Mouse (Mus musculus): ENCODE data around the gene Pgpep1. TPM values are rescaled to one million over a fixed set of nuclear protein-coding genes. Genes with fewer than 3 reads are reported as not detected.

The Pgpep1 gene
- 57.5 and 60.7 TPM in 2 replicates for polyA plus RNA-seq (2015; fragmentation: Nextera tagmentation; extraction: Ambion mirVana)

DNA sequence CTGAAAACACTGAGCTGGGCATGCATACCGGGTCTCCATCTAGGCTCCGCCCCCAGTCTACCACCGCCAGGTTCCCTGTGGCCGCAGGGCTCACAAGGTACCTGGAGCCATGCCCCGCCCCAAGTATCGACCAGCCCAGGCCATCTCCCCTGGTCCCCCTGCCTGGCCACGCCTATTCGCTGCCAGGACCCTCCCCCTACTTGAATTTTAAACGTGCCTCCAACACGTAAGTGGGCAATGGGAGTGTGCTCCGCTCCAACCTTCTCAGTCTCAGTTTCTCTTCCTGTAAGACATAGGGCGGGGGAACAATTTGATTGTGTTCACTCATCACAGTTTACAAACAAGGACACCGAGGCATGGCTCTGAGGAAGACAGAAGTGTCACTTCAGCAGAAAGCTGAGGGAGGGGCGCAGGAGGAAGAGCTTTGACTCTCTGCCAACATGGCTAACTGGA is at the start of gene Pgpep1:
Pgpep1 (minus strand) TSS at position 116 of the 453 bp plus-strand sequence.
- ATAC-seq (ENCODE audit: insufficient number of reproducible peaks, low FRiP score, low TSS enrichment, low read depth) = peak; percentile 15; the same call in 1 of the 2 replicates
- H3K27ac ChIP-seq = peak within 1 kb of the TSS; percentile 85
- no peaks in the 10 kb centered on the region for H3K9me3 ChIP-seq
- peak within 1 kb of the TSS; percentile 73 for H3K4me3 ChIP-seq
- H3K4me2 ChIP-seq = peak within 1 kb of the TSS; percentile 92
- H3K4me1 ChIP-seq = peaks cover 26% of the 10 kb centered on the region
- peak within 1 kb of the TSS; percentile 74 for H3K9ac ChIP-seq
- H3K27me3 ChIP-seq = no peaks in the 10 kb centered on the region
- H3K36me3 ChIP-seq = peaks cover 16% of the 10 kb centered on the region
- 3% methylated on average over 14 of the region's 14 CpGs for WGBS

DNA sequence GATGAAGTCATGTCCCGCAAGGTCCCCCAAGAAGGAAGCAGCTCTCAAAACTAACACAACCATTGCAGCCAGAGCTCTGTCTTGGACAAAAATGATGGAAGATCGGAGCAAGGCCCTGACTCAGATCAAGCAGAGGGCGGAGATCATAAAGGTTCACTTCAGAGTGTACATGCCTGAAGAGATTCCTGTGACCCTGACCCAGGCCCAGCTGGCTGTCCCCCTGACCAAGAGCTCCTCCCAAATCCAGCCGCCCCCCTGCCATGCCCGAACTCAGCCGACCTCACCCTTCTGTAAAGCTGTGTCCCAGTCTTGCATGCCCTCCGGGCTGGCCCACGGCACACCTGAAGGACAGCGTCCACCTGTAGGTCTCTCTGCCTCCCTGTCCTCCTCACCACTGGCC is 49.6 kb upstream of the Pgpep1 start:
- no peaks in the 10 kb centered on the region for H3K9me3 ChIP-seq
- no peak overlapping the region for H3K4me3 ChIP-seq
- no peak for ATAC-seq (ENCODE audit: insufficient number of reproducible peaks, low FRiP score, low TSS enrichment, low read depth)
- H3K9ac ChIP-seq = no peak overlapping the region
- H3K36me3 ChIP-seq = no peaks in the 10 kb centered on the region
- H3K27me3 ChIP-seq = no peaks in the 10 kb centered on the region
- no peaks in the 10 kb centered on the region for H3K4me1 ChIP-seq
- H3K27ac ChIP-seq = no peak overlapping the region
- 93% methylated on average over 9 of the region's 9 CpGs for WGBS
- H3K4me2 ChIP-seq = no peak overlapping the region

DNA sequence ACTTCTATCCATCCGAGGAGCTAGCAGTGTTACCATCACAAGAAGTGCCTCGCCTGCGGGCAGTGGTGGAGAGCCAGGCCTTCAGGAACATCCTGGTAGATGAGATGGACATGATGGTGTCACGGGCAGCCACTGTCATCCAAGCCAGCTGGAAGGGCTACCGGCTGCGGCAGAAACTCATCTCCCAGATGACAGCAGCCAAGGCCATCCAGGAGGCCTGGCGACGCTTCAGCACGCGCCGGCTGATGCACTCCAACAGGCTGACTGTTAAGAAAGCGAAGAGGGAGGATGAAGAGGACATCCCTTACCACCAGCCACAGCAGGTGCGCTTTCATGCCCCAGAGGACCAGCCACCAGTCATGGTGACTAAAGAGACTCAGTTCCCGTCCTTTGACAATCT is 48.1 kb upstream of the Pgpep1 start:
- no peaks in the 10 kb centered on the region; the same call in 1 of the 2 replicates for H3K4me1 ChIP-seq
- no peak for ATAC-seq (ENCODE audit: insufficient number of reproducible peaks, low FRiP score, low TSS enrichment, low read depth)
- no peak overlapping the region for H3K9ac ChIP-seq
- H3K9me3 ChIP-seq = no peaks in the 10 kb centered on the region
- 88% methylated on average over 14 of the region's 14 CpGs for WGBS
- no peak overlapping the region for H3K4me2 ChIP-seq
- no peak overlapping the region for H3K27ac ChIP-seq
- no peaks in the 10 kb centered on the region for H3K27me3 ChIP-seq
- H3K36me3 ChIP-seq = no peaks in the 10 kb centered on the region
- no peak overlapping the region for H3K4me3 ChIP-seq

DNA sequence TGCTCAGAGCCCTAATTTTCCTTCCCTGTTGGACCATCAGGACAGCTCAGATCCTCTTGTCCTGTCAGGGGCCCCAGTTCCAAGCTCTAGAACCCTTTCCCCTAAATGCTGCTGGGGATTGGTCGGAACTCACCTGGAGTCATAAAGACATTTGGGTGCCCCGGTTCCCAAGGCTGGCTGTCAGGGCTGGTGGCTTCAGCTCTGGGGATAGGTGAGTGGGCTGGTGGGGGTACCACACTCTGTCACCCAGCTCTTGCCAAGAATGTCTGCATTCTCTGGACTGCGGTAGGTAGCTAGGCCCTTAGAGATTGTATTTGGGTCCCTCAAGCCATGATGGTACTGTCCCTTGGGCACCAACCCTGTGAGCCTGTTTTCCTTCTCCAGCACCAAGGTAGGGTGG is 43.1 kb upstream of the Pgpep1 start, which contains the start of gene Iqcn:
Iqcn (plus strand) TSS at position 171 of the 400 bp plus-strand sequence.
- WGBS = 89% methylated on average over 3 of the region's 3 CpGs
- Histone ChIP-seq H3K36me3 (0 out of 2 replicates have a peak, but pooled peaks cover 5% of the 10 kb centered on the region), H3K4me1 (peaks cover 19% of the 10 kb centered on the region), H3K27me3 (no peaks in the 10 kb centered on the region), H3K27ac (peak within 1 kb of the TSS; percentile 57), H3K4me2 (peak within 1 kb of the TSS; percentile 53), H3K9me3 (no peaks in the 10 kb centered on the region), H3K4me3 (no peak within 1 kb of the TSS; the same call in 1 of the 2 replicates), H3K9ac (no peak within 1 kb of the TSS)
- ATAC-seq (ENCODE audit: insufficient number of reproducible peaks, low FRiP score, low TSS enrichment, low read depth) = no peak

DNA sequence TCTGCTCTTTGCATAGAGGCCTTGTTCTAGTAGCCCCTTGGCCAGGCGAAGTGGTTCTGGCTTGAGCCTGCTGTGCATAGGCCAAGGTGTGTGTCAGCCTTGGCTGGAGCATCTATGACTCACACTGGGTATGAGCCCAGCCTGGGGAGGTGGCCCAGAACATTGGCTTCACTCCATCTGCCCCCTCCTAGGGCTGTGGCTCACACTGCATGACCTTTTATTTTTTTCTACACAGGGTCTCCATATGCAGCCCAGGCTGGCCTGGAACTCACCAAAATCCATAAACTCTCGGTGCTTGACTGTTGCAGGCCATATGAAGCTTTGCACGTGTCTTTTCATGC is 42.6 kb upstream of the Pgpep1 start:
- H3K4me2 ChIP-seq = no peak overlapping the region
- peaks cover 23% of the 10 kb centered on the region for H3K4me1 ChIP-seq
- 0 out of 2 replicates have a peak, but pooled peaks cover 5% of the 10 kb centered on the region for H3K36me3 ChIP-seq
- no peaks in the 10 kb centered on the region for H3K9me3 ChIP-seq
- ATAC-seq (ENCODE audit: insufficient number of reproducible peaks, low FRiP score, low TSS enrichment, low read depth) = no peak
- peak overlapping the region; percentile 57 for H3K27ac ChIP-seq
- H3K4me3 ChIP-seq = no peak overlapping the region
- 77% methylated on average over 3 of the region's 3 CpGs for WGBS
- no peak overlapping the region for H3K9ac ChIP-seq
- H3K27me3 ChIP-seq = no peaks in the 10 kb centered on the region

GRCm38 (mm10) chr8:70701982-70702841 is 42.0 kb upstream of the Pgpep1 start:
- peak overlapping the region; percentile 71 for H3K4me3 ChIP-seq
- H3K4me2 ChIP-seq = peak overlapping the region; percentile 53
- peaks cover 29% of the 10 kb centered on the region for H3K4me1 ChIP-seq
- WGBS = 77% methylated on average over 2 of the region's 2 CpGs
- no peak overlapping the region for H3K9ac ChIP-seq
- H3K27ac ChIP-seq = peak overlapping the region; percentile 57
- H3K9me3 ChIP-seq = no peaks in the 10 kb centered on the region
- ATAC-seq (ENCODE audit: insufficient number of reproducible peaks, low FRiP score, low TSS enrichment, low read depth) = no peak
- H3K27me3 ChIP-seq = no peaks in the 10 kb centered on the region
- H3K36me3 ChIP-seq = 0 out of 2 replicates have a peak, but pooled peaks cover 5% of the 10 kb centered on the region

- no peak for ATAC-seq (ENCODE audit: insufficient number of reproducible peaks, low FRiP score, low TSS enrichment, low read depth)
- Histone ChIP-seq H3K9ac (0 out of 2 replicates have a peak overlapping the region, but pooled peaks have one; percentile 21), H3K4me3 (peak overlapping the region; percentile 71), H3K4me2 (peak overlapping the region; percentile 53), H3K36me3 (0 out of 2 replicates have a peak, but pooled peaks cover 5% of the 10 kb centered on the region), H3K4me1 (peaks cover 38% of the 10 kb centered on the region), H3K9me3 (no peaks in the 10 kb centered on the region), H3K27ac (peak overlapping the region; percentile 98), H3K27me3 (no peaks in the 10 kb centered on the region)
- 54% methylated on average over 10 of the region's 10 CpGs for WGBS
Measured at GRCm38 (mm10) chr8:70701048-70701981, 41.1 kb upstream of the Pgpep1 start.

DNA sequence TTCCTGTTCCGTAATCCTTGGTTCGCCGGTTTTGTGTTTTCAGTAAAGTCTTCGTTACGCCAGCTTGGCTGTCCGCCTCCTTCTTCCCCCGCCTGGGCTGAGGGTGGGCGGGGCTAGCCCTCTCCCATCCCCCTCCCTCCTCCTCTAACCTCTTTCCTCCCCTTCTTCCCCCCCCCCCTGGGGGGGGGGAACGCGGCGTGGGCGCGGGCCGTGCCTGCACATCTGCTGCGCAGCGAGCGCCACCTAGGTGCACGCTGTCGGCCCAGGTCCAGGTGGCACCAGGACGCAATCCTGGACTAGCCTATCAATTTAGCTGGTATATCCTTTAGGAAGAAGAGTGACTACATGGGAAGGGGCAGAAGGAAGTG is 40.4 kb upstream of the Pgpep1 start:
- H3K27ac ChIP-seq = peak overlapping the region; percentile 98
- 0 out of 2 replicates have a peak, but pooled peaks cover 5% of the 10 kb centered on the region for H3K36me3 ChIP-seq
- H3K4me3 ChIP-seq = peak overlapping the region; percentile 71
- H3K4me2 ChIP-seq = peak overlapping the region; percentile 53
- H3K9me3 ChIP-seq = no peaks in the 10 kb centered on the region
- 0 out of 2 replicates have a peak overlapping the region, but pooled peaks have one; percentile 21 for H3K9ac ChIP-seq
- no peaks in the 10 kb centered on the region for H3K27me3 ChIP-seq
- ATAC-seq (ENCODE audit: insufficient number of reproducible peaks, low FRiP score, low TSS enrichment, low read depth) = no peak
- peaks cover 46% of the 10 kb centered on the region for H3K4me1 ChIP-seq
- 0% methylated on average over 17 of the region's 20 CpGs for WGBS

DNA sequence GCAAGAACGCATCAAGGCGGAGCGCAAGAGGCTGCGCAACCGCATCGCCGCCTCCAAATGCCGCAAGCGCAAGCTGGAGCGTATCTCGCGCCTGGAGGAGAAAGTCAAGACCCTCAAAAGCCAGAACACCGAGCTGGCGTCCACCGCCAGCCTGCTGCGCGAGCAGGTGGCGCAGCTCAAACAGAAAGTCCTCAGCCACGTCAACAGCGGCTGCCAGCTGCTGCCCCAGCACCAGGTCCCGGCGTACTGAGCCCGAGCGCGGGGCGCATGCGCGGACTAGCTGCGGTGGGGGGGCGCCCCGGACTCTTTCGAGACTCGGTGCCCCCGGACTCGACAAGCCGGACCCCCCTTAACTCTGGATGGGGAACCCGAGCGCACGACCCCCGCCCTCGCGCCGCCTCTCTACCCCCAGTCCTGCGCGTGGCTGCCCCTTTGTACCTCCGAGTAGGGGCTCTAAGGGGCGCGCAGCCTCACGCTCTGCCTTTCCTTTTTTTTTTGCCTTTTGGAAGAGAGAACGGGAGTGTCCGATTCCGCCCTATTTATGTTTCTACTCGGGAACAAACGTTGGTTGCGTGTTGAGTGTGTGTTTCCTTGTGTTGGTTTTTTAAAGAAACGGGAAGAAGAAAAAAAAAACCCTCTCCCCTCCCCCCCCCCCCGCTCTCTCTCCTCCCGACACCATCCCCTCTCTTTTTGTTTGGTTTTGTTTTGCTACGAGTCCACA is 39.8 kb upstream of the Pgpep1 start:
- under 1% methylated on average over 58 of the region's 59 CpGs for WGBS
- H3K4me2 ChIP-seq = peak overlapping the region; percentile 53
- H3K4me1 ChIP-seq = peaks cover 52% of the 10 kb centered on the region
- H3K27me3 ChIP-seq = no peaks in the 10 kb centered on the region
- peak overlapping the region; percentile 71 for H3K4me3 ChIP-seq
- H3K27ac ChIP-seq = peak overlapping the region; percentile 98
- ATAC-seq (ENCODE audit: insufficient number of reproducible peaks, low FRiP score, low TSS enrichment, low read depth) = no peak
- peak overlapping the region; percentile 98 for H3K9ac ChIP-seq
- H3K9me3 ChIP-seq = no peaks in the 10 kb centered on the region
- 0 out of 2 replicates have a peak, but pooled peaks cover 5% of the 10 kb centered on the region for H3K36me3 ChIP-seq

DNA sequence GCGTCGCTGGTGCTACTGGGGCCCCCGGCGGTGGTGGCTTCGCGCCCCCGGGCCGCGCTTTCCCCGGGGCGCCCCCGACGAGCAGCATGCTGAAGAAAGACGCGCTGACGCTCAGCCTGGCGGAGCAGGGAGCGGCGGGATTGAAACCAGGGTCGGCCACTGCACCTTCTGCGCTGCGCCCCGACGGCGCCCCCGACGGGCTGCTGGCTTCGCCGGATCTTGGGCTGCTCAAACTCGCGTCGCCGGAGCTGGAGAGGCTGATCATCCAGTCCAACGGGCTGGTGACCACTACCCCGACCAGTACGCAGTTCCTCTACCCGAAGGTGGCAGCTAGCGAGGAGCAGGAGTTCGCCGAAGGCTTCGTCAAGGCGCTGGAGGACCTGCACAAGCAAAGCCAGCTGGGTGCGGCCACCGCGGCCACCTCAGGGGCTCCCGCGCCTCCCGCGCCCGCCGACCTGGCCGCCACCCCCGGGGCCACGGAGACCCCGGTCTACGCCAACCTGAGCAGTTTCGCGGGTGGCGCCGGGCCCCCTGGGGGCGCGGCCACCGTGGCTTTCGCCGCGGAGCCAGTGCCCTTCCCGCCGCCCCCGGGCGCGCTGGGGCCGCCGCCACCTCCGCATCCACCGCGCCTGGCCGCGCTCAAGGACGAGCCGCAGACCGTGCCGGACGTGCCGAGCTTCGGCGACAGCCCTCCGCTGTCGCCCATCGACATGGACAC is 39.1 kb upstream of the Pgpep1 start:
- H3K27me3 ChIP-seq = no peaks in the 10 kb centered on the region
- peak overlapping the region; percentile 53 for H3K4me2 ChIP-seq
- H3K36me3 ChIP-seq = 0 out of 2 replicates have a peak, but pooled peaks cover 5% of the 10 kb centered on the region
- under 1% methylated on average over 87 of the region's 89 CpGs for WGBS
- peak overlapping the region; percentile 98 for H3K9ac ChIP-seq
- H3K9me3 ChIP-seq = no peaks in the 10 kb centered on the region
- H3K4me3 ChIP-seq = peak overlapping the region; percentile 71
- ATAC-seq (ENCODE audit: insufficient number of reproducible peaks, low FRiP score, low TSS enrichment, low read depth) = peak; percentile 5; the same call in 1 of the 2 replicates
- H3K4me1 ChIP-seq = peaks cover 55% of the 10 kb centered on the region
- peak overlapping the region; percentile 98 for H3K27ac ChIP-seq
